Mouse (Mus musculus): Measurements from ENCODE around the gene Ptprr.

DNA sequence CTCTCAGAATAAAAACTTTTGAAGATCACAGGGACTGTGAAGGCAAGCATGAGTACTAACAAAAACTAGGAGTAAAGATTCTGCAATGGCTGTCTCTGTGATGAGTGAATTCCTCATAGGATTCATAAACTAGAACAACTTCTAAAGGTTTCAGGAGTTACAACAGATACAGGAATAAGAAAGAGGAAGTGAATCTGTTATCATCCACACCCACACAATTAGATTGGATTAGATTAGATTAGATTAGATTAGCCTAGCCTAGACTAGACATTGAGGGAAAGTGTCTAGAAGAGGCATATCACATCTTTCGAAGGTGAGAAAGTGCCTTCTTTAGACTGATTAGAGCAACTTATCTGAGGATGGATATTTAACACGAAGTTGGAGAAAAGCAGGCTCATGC lies 117.2 kb downstream of the Ptprr start:
- no peak for TF ChIP-seq CTCF (IDR thresholded peaks at IDR 0.05; ENCODE audit: control insufficient read depth, insufficient read depth, insufficient read length)
- TF ChIP-seq MAX (IDR thresholded peaks at IDR 0.05): no peak
